Mouse (Mus musculus) thymus, postnatal 10 days (tissue): ENCODE results near the gene Gas2l1.
"Not testable (repeated sequence)": the region's sequence is repeated elsewhere in the genome, so short reads cannot be mapped to it uniquely, and the experiment has no call there.

Experiments
- DNase-seq, 2 experiments: peaks; one replicate each; pipeline ENCODE4 v3.0.0; 2021; ENCODE audit warnings: low spot score in 2 of 2

Gene Gas2l1

GRCm38 (mm10) chr11:5065056-5065821, at the start of gene Gas2l1:
TSS of gene Gas2l1 (minus strand) at chr11:5065327.
- DNase-seq = peak in 1 of 2 experiments; percentile 45

GRCm38 (mm10) chr11:5113645-5114044, 48.5 kb upstream of the Gas2l1 start:
- no peak for DNase-seq

- no peak for DNase-seq
Observed at GRCm38 (mm10) chr11:5109441-5109840, 44.3 kb upstream of the Gas2l1 start.

GRCm38 (mm10) chr11:5103986-5104509, 38.9 kb upstream of the Gas2l1 start:
- no peak for DNase-seq

GRCm38 (mm10) chr11:5102384-5102783, 37.3 kb upstream of the Gas2l1 start:
- DNase-seq = no peak

GRCm38 (mm10) chr11:5101641-5102040, 36.5 kb upstream of the Gas2l1 start:
- DNase-seq = no peak

GRCm38 (mm10) chr11:5100801-5101200, 35.7 kb upstream of the Gas2l1 start:
- DNase-seq = no peak

- DNase-seq = no peak
Observed at GRCm38 (mm10) chr11:5100283-5100682, 35.2 kb upstream of the Gas2l1 start.

- peak; percentile 56 to 66 for DNase-seq
Observed at GRCm38 (mm10) chr11:5099576-5100183, 34.6 kb upstream of the Gas2l1 start.

- DNase-seq = peak; percentile 97 to 99
Observed at GRCm38 (mm10) chr11:5098736-5099542, 33.8 kb upstream of the Gas2l1 start, which contains the start of the genes Rhbdd3 and Ewsr1. TSS of gene Rhbdd3 (plus strand) at chr11:5098926. TSS of gene Ewsr1 (minus strand) at chr11:5099266.

- peak in 1 of 2 experiments; percentile 21 for DNase-seq
Observed at GRCm38 (mm10) chr11:5098035-5098735, 33.1 kb upstream of the Gas2l1 start.

- DNase-seq = no peak
Observed at GRCm38 (mm10) chr11:5096480-5097020, 31.4 kb upstream of the Gas2l1 start.

- DNase-seq = no peak
Observed at GRCm38 (mm10) chr11:5095877-5096276, 30.8 kb upstream of the Gas2l1 start.

GRCm38 (mm10) chr11:5091706-5092105, 26.6 kb upstream of the Gas2l1 start:
- DNase-seq = no peak

GRCm38 (mm10) chr11:5089147-5089546, 24.0 kb upstream of the Gas2l1 start:
- DNase-seq = no peak

- DNase-seq = not testable (repeated sequence)
Observed at GRCm38 (mm10) chr11:5076843-5077242, 11.7 kb upstream of the Gas2l1 start.

- no peak for DNase-seq
Observed at GRCm38 (mm10) chr11:5075760-5076159, 10.6 kb upstream of the Gas2l1 start.

GRCm38 (mm10) chr11:5074882-5075281, 9.8 kb upstream of the Gas2l1 start:
- DNase-seq = peak in 1 of 2 experiments; percentile 53

- DNase-seq = no peak
Observed at GRCm38 (mm10) chr11:5068126-5068971, 3.2 kb upstream of the Gas2l1 start.

- no peak for DNase-seq
Observed at GRCm38 (mm10) chr11:5067063-5067462, 1.9 kb upstream of the Gas2l1 start.
